Mouse (Mus musculus) myocyte (in vitro differentiated cells): ENCODE data around the gene Baiap2l2. TPM values are rescaled to one million over a fixed set of nuclear protein-coding genes. Genes with fewer than 3 reads are reported as not detected.

Experiments used
- H3K27me3 ChIP-seq: one replicate; pipeline ENCODE4 v1.6.1; 2011; ENCODE audit not compliant: control insufficient read depth, insufficient read depth, insufficient read length
- H3K36me3 ChIP-seq: one replicate; pipeline ENCODE4 v1.6.1; 2011; ENCODE audit not compliant: control insufficient read depth, insufficient read depth
- H3K4me2 ChIP-seq: one replicate; pipeline ENCODE4 v1.6.1; 2011; ENCODE audit warnings: low read depth, control low read depth
- H3K4me3 ChIP-seq: one replicate; pipeline ENCODE4 v1.5.1; 2011; ENCODE audit warnings: mild to moderate bottlenecking, control low read depth, moderate library complexity
- H3K79me2 ChIP-seq: one replicate; pipeline ENCODE4 v1.6.1; 2011; ENCODE audit not compliant: control insufficient read depth, insufficient read depth
- H3ac ChIP-seq: one replicate; pipeline ENCODE4 v1.6.1; 2011; ENCODE audit not compliant: control insufficient read depth, insufficient read length
- CEBPB ChIP-seq: IDR thresholded peaks from 2 replicates; pipeline ENCODE4 v1.6.1; 2011; ENCODE audit warnings: mild to moderate bottlenecking, moderate library complexity; ENCODE audit not compliant: poor library complexity, insufficient read depth, severe bottlenecking
- E2F4 ChIP-seq: IDR thresholded peaks from one replicate; pipeline ENCODE4 v1.6.1; 2011; ENCODE audit warnings: mild to moderate bottlenecking, control low read depth, moderate library complexity; ENCODE audit not compliant: insufficient read depth
- MAX ChIP-seq: IDR thresholded peaks from one replicate; pipeline ENCODE4 v1.6.1; 2011; ENCODE audit warnings: low read depth, mild to moderate bottlenecking, control low read depth
- MYOD1 ChIP-seq, 3 experiments: IDR thresholded peaks; one replicate each; pipeline ENCODE4 v1.6.1; 2011; ENCODE audit warnings: control low read depth in 2 of 3, low read depth in 2 of 3, mild to moderate bottlenecking in 2 of 3, moderate library complexity in 1 of 3; ENCODE audit not compliant: insufficient read length in 2 of 3, control insufficient read depth in 1 of 3
- MYOG ChIP-seq, 3 experiments: IDR thresholded peaks; one replicate each; pipeline ENCODE4 v1.6.1; 2011; ENCODE audit warnings: control low read depth in 2 of 3, low read depth in 2 of 3, mild to moderate bottlenecking in 2 of 3; ENCODE audit not compliant: insufficient read length in 2 of 3, control insufficient read depth in 1 of 3, insufficient read depth in 1 of 3
- POLR2A ChIP-seq: IDR thresholded peaks from one replicate; pipeline ENCODE4 v1.6.1; 2011; ENCODE audit warnings: low read depth, mild to moderate bottlenecking, control low read depth, moderate library complexity; ENCODE audit not compliant: insufficient read length
- POLR2AphosphoS2 ChIP-seq: IDR thresholded peaks from one replicate; pipeline ENCODE4 v1.6.1; 2011; ENCODE audit warnings: low read depth, control low read depth; ENCODE audit not compliant: insufficient read length
- REST ChIP-seq: IDR thresholded peaks from one replicate; pipeline ENCODE4 v1.6.1; 2011; ENCODE audit warnings: mild to moderate bottlenecking, control low read depth, moderate library complexity; ENCODE audit not compliant: insufficient read depth, insufficient read length
- SRF ChIP-seq: IDR thresholded peaks from one replicate; pipeline ENCODE4 v1.6.1; 2011; ENCODE audit warnings: low read depth; ENCODE audit not compliant: control insufficient read depth, insufficient read length
- TCF12 ChIP-seq: IDR thresholded peaks from one replicate; pipeline ENCODE4 v1.6.1; 2011; ENCODE audit warnings: mild to moderate bottlenecking, control low read depth; ENCODE audit not compliant: poor library complexity, insufficient read depth, severe bottlenecking
- TCF3 ChIP-seq: IDR thresholded peaks from one replicate; pipeline ENCODE4 v1.6.1; 2011; ENCODE audit warnings: low read depth, control low read depth; ENCODE audit not compliant: insufficient read length
- USF1 ChIP-seq: IDR thresholded peaks from one replicate; pipeline ENCODE4 v1.6.1; 2011; ENCODE audit warnings: low read depth, mild to moderate bottlenecking, control low read depth, moderate library complexity
- polyA plus RNA-seq: library from polyadenylated mRNA; unstranded; fragments of >200 nt; fragmentation: generic; extraction: Trizol; gene quantifications from one replicate; pipeline ENCODE4 v1.2.1, GENCODE M21; 2012; ENCODE audit warnings: missing spikeins

Baiap2l2 gene
- polyA plus RNA-seq, 1 experiment, result 1.7 TPM

DNA sequence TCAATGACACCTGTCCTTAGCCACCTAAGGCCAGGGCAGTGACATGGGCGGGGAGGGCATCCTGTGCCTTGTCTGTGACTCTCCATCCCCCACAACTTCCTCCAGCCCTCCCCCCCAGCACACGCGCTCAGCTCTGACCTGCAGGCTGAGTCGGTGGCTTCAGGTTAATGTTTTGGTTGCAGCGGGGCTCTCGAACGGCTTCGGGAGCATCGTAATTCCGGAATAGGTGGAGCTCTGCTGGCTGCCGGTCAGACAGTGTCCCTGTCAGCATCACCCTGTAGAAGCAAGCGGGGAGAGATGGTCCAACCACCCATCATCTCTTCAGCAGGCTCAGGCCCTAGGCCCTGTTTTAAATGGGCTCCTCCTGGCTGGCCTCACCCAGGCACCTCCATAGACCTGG lies 4.1 kb upstream of the Baiap2l2 start:
- H3K79me2 ChIP-seq, result no peaks in the 10 kb centered on the region
- no peaks in the 10 kb centered on the region for H3K27me3 ChIP-seq
- H3K36me3 ChIP-seq, result peaks cover 8% of the 10 kb centered on the region
- H3K4me3 ChIP-seq, result no peak overlapping the region
- H3ac ChIP-seq, result no peak overlapping the region
- H3K4me2 ChIP-seq, result no peak overlapping the region
- TF ChIP-seq E2F4 (no peak), MYOD1 (IDR thresholded peaks at IDR 0.05; ENCODE audit: control insufficient read depth in 1 of 3, insufficient read length in 2 of 3, low read depth in 2 of 3) (no peak), POLR2A (no peak), REST (no peak)

GRCm38 (mm10) chr15:79288387-79288786 lies 3.0 kb upstream of the Baiap2l2 start:
- H3K79me2 ChIP-seq, result no peaks in the 10 kb centered on the region
- H3K36me3 ChIP-seq, result peaks cover 8% of the 10 kb centered on the region
- H3K4me2 ChIP-seq, result no peak overlapping the region
- no peak for TF ChIP-seq USF1
- H3K27me3 ChIP-seq, result peaks cover under 1% of the 10 kb centered on the region
- H3ac ChIP-seq, result no peak overlapping the region
- no peak overlapping the region for H3K4me3 ChIP-seq

DNA sequence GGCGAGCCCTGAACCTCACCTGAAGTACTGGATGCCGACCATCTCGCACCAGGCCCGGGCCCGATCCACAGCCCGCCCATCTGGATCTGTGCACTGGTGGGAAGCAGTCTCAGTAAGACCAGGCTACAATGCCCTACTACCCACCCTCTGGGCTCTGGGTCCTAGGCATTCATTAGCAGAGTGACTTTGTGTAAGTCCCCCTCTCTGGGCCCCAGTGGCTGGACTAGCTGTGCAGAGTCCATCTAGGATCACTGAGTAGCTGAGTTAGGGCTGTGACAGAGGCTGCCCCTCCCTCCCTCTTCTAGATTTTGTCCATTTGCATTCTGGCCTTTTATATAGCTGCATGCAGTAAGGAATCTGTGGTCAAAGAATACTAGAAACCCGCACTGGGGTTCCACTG lies 1.8 kb upstream of the Baiap2l2 start:
- Histone ChIP-seq H3K27me3 (peaks cover 4% of the 10 kb centered on the region), H3K4me2 (no peak overlapping the region), H3K36me3 (peaks cover 8% of the 10 kb centered on the region), H3ac (no peak overlapping the region), H3K4me3 (no peak overlapping the region), H3K79me2 (no peaks in the 10 kb centered on the region)
- no peak for TF ChIP-seq CEBPB

- no peaks in the 10 kb centered on the region for H3K79me2 ChIP-seq
- TF ChIP-seq E2F4 (no peak), TCF3 (no peak), MAX (no peak), MYOG (IDR thresholded peaks at IDR 0.05; ENCODE audit: control insufficient read depth in 1 of 3, insufficient read depth in 1 of 3, insufficient read length in 2 of 3, low read depth in 2 of 3) (no peak), POLR2A (no peak), CEBPB (no peak), MYOD1 (IDR thresholded peaks at IDR 0.05; ENCODE audit: control insufficient read depth in 1 of 3, insufficient read length in 2 of 3, low read depth in 2 of 3) (no peak), SRF (no peak), USF1 (no peak), POLR2AphosphoS2 (no peak), REST (no peak), TCF12 (no peak)
- H3K36me3 ChIP-seq, result peaks cover 8% of the 10 kb centered on the region
- peaks cover 4% of the 10 kb centered on the region for H3K27me3 ChIP-seq
- no peak overlapping the region for H3K4me3 ChIP-seq
- no peak overlapping the region for H3ac ChIP-seq
- no peak overlapping the region for H3K4me2 ChIP-seq
Measured at GRCm38 (mm10) chr15:79286141-79286540, 804 bp upstream of the Baiap2l2 start.

DNA sequence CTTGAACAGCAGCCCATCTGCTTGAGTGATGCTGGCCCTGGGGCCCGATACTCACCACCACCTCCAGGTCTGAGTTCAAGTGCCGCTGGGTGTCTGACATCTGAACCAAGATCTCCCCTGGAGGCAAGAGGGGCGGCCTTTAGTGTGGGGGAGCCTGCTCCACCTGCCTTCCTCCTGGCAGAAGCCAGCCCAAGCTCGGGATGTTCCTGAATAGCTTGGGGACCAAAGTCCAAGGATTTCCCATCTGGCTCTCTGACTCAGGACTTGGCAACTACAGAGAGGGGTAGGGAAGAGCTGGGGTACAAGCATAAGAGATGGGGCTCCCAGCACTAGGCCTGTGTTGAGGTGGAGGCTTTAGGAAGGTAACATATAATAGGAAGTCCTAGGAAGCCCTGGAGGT lies 2.0 kb downstream of the Baiap2l2 start:
- TF ChIP-seq E2F4 (no peak), POLR2AphosphoS2 (no peak), CEBPB (no peak), TCF3 (no peak), MYOD1 (IDR thresholded peaks at IDR 0.05; ENCODE audit: control insufficient read depth in 1 of 3, insufficient read length in 2 of 3, low read depth in 2 of 3) (no peak), MAX (no peak), MYOG (IDR thresholded peaks at IDR 0.05; ENCODE audit: control insufficient read depth in 1 of 3, insufficient read depth in 1 of 3, insufficient read length in 2 of 3, low read depth in 2 of 3) (no peak), TCF12 (no peak), SRF (no peak), REST (no peak), USF1 (no peak), POLR2A (no peak)
- Histone ChIP-seq H3K36me3 (peaks cover 8% of the 10 kb centered on the region), H3K27me3 (peaks cover 4% of the 10 kb centered on the region), H3K79me2 (no peaks in the 10 kb centered on the region), H3K4me2 (no peak overlapping the region), H3K4me3 (no peak overlapping the region), H3ac (no peak overlapping the region)

DNA sequence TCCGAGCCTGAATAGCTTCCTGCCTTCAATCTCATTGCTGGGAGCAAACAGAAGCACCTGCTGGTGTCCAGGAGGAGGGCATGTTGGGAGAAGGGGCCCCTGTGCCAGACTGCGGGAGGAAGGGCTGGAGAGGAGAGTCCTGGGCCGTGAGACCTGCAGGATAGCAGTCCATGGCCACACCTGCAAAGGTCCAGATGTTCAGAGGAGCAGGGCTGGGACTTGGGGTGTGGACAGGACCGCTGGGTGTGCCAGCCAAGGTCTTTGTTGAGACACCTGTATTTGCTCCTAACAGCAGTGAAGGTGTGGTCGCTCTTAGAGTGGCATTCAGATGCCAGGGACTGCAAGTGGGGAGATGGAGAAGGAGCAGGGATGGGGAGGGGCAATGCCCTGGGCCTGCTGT lies 2.9 kb downstream of the Baiap2l2 start:
- peaks cover 6% of the 10 kb centered on the region for H3K36me3 ChIP-seq
- no peaks in the 10 kb centered on the region for H3K79me2 ChIP-seq
- no peak for TF ChIP-seq CEBPB
- TF ChIP-seq MAX, result no peak
- TF ChIP-seq E2F4, result no peak
- no peak for TF ChIP-seq REST
- TF ChIP-seq POLR2AphosphoS2, result no peak
- TF ChIP-seq MYOG (IDR thresholded peaks at IDR 0.05; ENCODE audit: control insufficient read depth in 1 of 3, insufficient read depth in 1 of 3, insufficient read length in 2 of 3, low read depth in 2 of 3), result no peak
- no peak for TF ChIP-seq MYOD1 (IDR thresholded peaks at IDR 0.05; ENCODE audit: control insufficient read depth in 1 of 3, insufficient read length in 2 of 3, low read depth in 2 of 3)
- no peak for TF ChIP-seq USF1
- no peak overlapping the region for H3ac ChIP-seq
- H3K27me3 ChIP-seq, result peaks cover 4% of the 10 kb centered on the region
- H3K4me2 ChIP-seq, result no peak overlapping the region
- H3K4me3 ChIP-seq, result no peak overlapping the region
